Mouse (Mus musculus) lung, embryonic 16.5 days (tissue): ENCODE data around the gene Osbp2. TPM values are rescaled to one million over a fixed set of nuclear protein-coding genes. Genes with fewer than 3 reads are reported as not detected.

Source experiments
- ATAC-seq: fragments of 200-750 bp; cut with Nextera tagmentation; 2 replicates; pipeline ENCODE4 v1.8.0; 2017; ENCODE audit warnings: low read depth, mild to moderate bottlenecking, moderate library complexity
- H3K27ac ChIP-seq: fragments of 300-500 bp; sonication (generic); 2 replicates; pipeline ENCODE4 v1.5.1; 2014; ENCODE audit warnings: mild to moderate bottlenecking, control low read depth, low read length
- H3K27me3 ChIP-seq: fragments of 300-500 bp; sonication (generic); 2 replicates; pipeline ENCODE4 v1.6.1; 2014; ENCODE audit warnings: low read depth, low read length, mixed read lengths; ENCODE audit not compliant: control insufficient read depth, insufficient read depth
- H3K36me3 ChIP-seq: fragments of 300-500 bp; sonication (generic); 2 replicates; pipeline ENCODE4 v1.6.1; 2014; ENCODE audit warnings: low read length; ENCODE audit not compliant: control insufficient read depth, insufficient read depth
- H3K4me1 ChIP-seq: fragments of 300-500 bp; sonication (generic); replicated peaks from 2 replicates; pipeline ENCODE4 v1.6.1; 2014; ENCODE audit warnings: low read length, mixed read lengths; ENCODE audit not compliant: control insufficient read depth, insufficient read depth
- H3K4me2 ChIP-seq: fragments of 300-500 bp; sonication (generic); 2 replicates; pipeline ENCODE4 v1.6.1; 2014; ENCODE audit warnings: low read depth, low read length, control low read depth
- H3K4me3 ChIP-seq: fragments of 300-500 bp; sonication (generic); 2 replicates; pipeline ENCODE4 v1.5.1; 2014; ENCODE audit warnings: mild to moderate bottlenecking, low read length, control low read depth
- H3K9ac ChIP-seq: fragments of 300-500 bp; sonication (generic); 2 replicates; pipeline ENCODE4 v1.6.1; 2014; ENCODE audit warnings: low read length, control low read depth
- H3K9me3 ChIP-seq: fragments of 300-500 bp; sonication (generic); 2 replicates; pipeline ENCODE4 v1.6.1; 2016; ENCODE audit warnings: low read length; ENCODE audit not compliant: control insufficient read depth
- WGBS: fragments of 180-500 bp; shearing (Covaris S2); extraction: QIAGEN DNeasy Blood & Tissue Kit; methylation state at CpG from one replicate; pipeline ENCODE4 v1.1.7; 2014; 5-methylcytosine and 5-hydroxymethylcytosine counted together
- polyA plus RNA-seq: library from polyadenylated mRNA; unstranded; fragments of >200 nt; fragmentation: Nextera tagmentation; extraction: Ambion mirVana; gene quantifications from 2 replicates; pipeline ENCODE4 v1.2.1, GENCODE M21; 2015

Osbp2 gene
- polyA plus RNA-seq, 1 experiment from 2014 or later = 0.23 TPM

GRCm38 (mm10) chr11:3815951-3816350, 47.8 kb downstream of the Osbp2 start:
- H3K4me2 ChIP-seq = no peak overlapping the region
- no peaks in the 10 kb centered on the region for H3K27me3 ChIP-seq
- ATAC-seq = no peak
- H3K9me3 ChIP-seq = 0 out of 2 replicates have a peak, but pooled peaks cover 2% of the 10 kb centered on the region
- H3K27ac ChIP-seq = no peak overlapping the region
- no peak overlapping the region for H3K9ac ChIP-seq
- no peaks in the 10 kb centered on the region for H3K4me1 ChIP-seq
- no peak overlapping the region for H3K4me3 ChIP-seq
- no peaks in the 10 kb centered on the region for H3K36me3 ChIP-seq

- H3K27ac ChIP-seq = no peak overlapping the region
- no peak overlapping the region for H3K4me2 ChIP-seq
- no peak for ATAC-seq
- no peak overlapping the region for H3K9ac ChIP-seq
- no peaks in the 10 kb centered on the region for H3K36me3 ChIP-seq
- H3K4me1 ChIP-seq = no peaks in the 10 kb centered on the region
- 0 out of 2 replicates have a peak, but pooled peaks cover 2% of the 10 kb centered on the region for H3K9me3 ChIP-seq
- no peak overlapping the region for H3K4me3 ChIP-seq
- no peaks in the 10 kb centered on the region for H3K27me3 ChIP-seq
Measured at GRCm38 (mm10) chr11:3813340-3813739, 50.4 kb downstream of the Osbp2 start.

- H3K9me3 ChIP-seq = 0 out of 2 replicates have a peak, but pooled peaks cover 6% of the 10 kb centered on the region
- WGBS = 28% methylated on average over 3 of the region's 3 CpGs
- no peak overlapping the region for H3K4me3 ChIP-seq
- H3K27ac ChIP-seq = no peak overlapping the region
- ATAC-seq = no peak
- H3K36me3 ChIP-seq = no peaks in the 10 kb centered on the region
- no peak overlapping the region for H3K4me2 ChIP-seq
- H3K27me3 ChIP-seq = no peaks in the 10 kb centered on the region
- H3K4me1 ChIP-seq = no peaks in the 10 kb centered on the region
- H3K9ac ChIP-seq = no peak overlapping the region
Measured at GRCm38 (mm10) chr11:3808162-3808561, 55.5 kb downstream of the Osbp2 start.

GRCm38 (mm10) chr11:3805362-3805761, 58.3 kb downstream of the Osbp2 start:
- ATAC-seq = no peak
- Histone ChIP-seq H3K9me3 (0 out of 2 replicates have a peak, but pooled peaks cover 4% of the 10 kb centered on the region), H3K27ac (no peak overlapping the region), H3K9ac (no peak overlapping the region), H3K27me3 (no peaks in the 10 kb centered on the region), H3K4me1 (no peaks in the 10 kb centered on the region), H3K36me3 (no peaks in the 10 kb centered on the region), H3K4me2 (no peak overlapping the region), H3K4me3 (no peak overlapping the region)
- 18% methylated on average over 3 of the region's 3 CpGs for WGBS

- Histone ChIP-seq H3K36me3 (no peaks in the 10 kb centered on the region), H3K27ac (no peak overlapping the region), H3K4me1 (no peaks in the 10 kb centered on the region), H3K4me2 (no peak overlapping the region), H3K27me3 (no peaks in the 10 kb centered on the region), H3K4me3 (no peak overlapping the region), H3K9me3 (0 out of 2 replicates have a peak, but pooled peaks cover 4% of the 10 kb centered on the region), H3K9ac (no peak overlapping the region)
- no peak for ATAC-seq
- 89% methylated on average over 2 of the region's 2 CpGs for WGBS
Measured at GRCm38 (mm10) chr11:3804639-3805038, 59.1 kb downstream of the Osbp2 start.

- Histone ChIP-seq H3K9me3 (0 out of 2 replicates have a peak, but pooled peaks cover 4% of the 10 kb centered on the region), H3K9ac (no peak overlapping the region), H3K36me3 (no peaks in the 10 kb centered on the region), H3K4me2 (no peak overlapping the region), H3K4me1 (no peaks in the 10 kb centered on the region), H3K27ac (no peak overlapping the region), H3K4me3 (no peak overlapping the region), H3K27me3 (no peaks in the 10 kb centered on the region)
- 31% methylated on average over 1 of the region's 1 CpGs for WGBS
- ATAC-seq = no peak
Measured at GRCm38 (mm10) chr11:3802057-3802456, 61.6 kb downstream of the Osbp2 start.

GRCm38 (mm10) chr11:3797631-3798215, 66.0 kb downstream of the Osbp2 start:
- WGBS = 80% methylated on average over 6 of the region's 6 CpGs
- Histone ChIP-seq H3K27me3 (no peaks in the 10 kb centered on the region), H3K4me1 (no peaks in the 10 kb centered on the region), H3K4me3 (no peak overlapping the region), H3K9me3 (no peaks in the 10 kb centered on the region), H3K27ac (no peak overlapping the region), H3K36me3 (no peaks in the 10 kb centered on the region), H3K4me2 (no peak overlapping the region), H3K9ac (no peak overlapping the region)
- ATAC-seq = no peak

- Histone ChIP-seq H3K27me3 (no peaks in the 10 kb centered on the region), H3K36me3 (no peaks in the 10 kb centered on the region), H3K27ac (no peak overlapping the region), H3K4me2 (no peak overlapping the region), H3K9ac (no peak overlapping the region), H3K4me1 (no peaks in the 10 kb centered on the region), H3K4me3 (no peak overlapping the region), H3K9me3 (no peaks in the 10 kb centered on the region)
- no peak for ATAC-seq
Measured at GRCm38 (mm10) chr11:3790736-3791135, 73.0 kb downstream of the Osbp2 start.

- no peak for ATAC-seq
- Histone ChIP-seq H3K4me2 (no peak overlapping the region), H3K36me3 (no peaks in the 10 kb centered on the region), H3K9ac (no peak overlapping the region), H3K9me3 (no peaks in the 10 kb centered on the region), H3K4me1 (no peaks in the 10 kb centered on the region), H3K27ac (no peak overlapping the region), H3K27me3 (no peaks in the 10 kb centered on the region), H3K4me3 (no peak overlapping the region)
- WGBS = 67% methylated on average over 3 of the region's 3 CpGs
Measured at GRCm38 (mm10) chr11:3789919-3790318, 73.8 kb downstream of the Osbp2 start.

- no peak for ATAC-seq
- Histone ChIP-seq H3K4me3 (no peak overlapping the region), H3K9ac (no peak overlapping the region), H3K4me2 (no peak overlapping the region), H3K27ac (no peak overlapping the region), H3K4me1 (no peaks in the 10 kb centered on the region), H3K9me3 (no peaks in the 10 kb centered on the region), H3K36me3 (no peaks in the 10 kb centered on the region), H3K27me3 (no peaks in the 10 kb centered on the region)
- WGBS = 26% methylated on average over 6 of the region's 6 CpGs
Measured at GRCm38 (mm10) chr11:3786564-3786963, 77.1 kb downstream of the Osbp2 start.
